Mouse (Mus musculus) heart, adult 18-20 months (tissue): ENCODE data around the gene Arhgef7. TPM values are rescaled to one million over a fixed set of nuclear protein-coding genes. Genes with fewer than 3 reads are reported as not detected.

Source experiments
- DNase-seq, 2 experiments: peaks; one replicate each; pipeline ENCODE4 v3.0.0; 2021 to 2022; ENCODE audit warnings: mixed read lengths in 1 of 2
- total RNA-seq, 2 experiments: library from RNA; stranded (reverse); gene quantifications; 2 replicates each; pipeline ENCODE4 v1.2.3; 2021

The Arhgef7 gene
- total RNA-seq, 2 experiments from 2014 or later: 96.3 to 113 TPM

- no peak for DNase-seq
Observed at GRCm38 (mm10) chr8:11717194-11717593, 10.3 kb upstream of the Arhgef7 start.

DNA sequence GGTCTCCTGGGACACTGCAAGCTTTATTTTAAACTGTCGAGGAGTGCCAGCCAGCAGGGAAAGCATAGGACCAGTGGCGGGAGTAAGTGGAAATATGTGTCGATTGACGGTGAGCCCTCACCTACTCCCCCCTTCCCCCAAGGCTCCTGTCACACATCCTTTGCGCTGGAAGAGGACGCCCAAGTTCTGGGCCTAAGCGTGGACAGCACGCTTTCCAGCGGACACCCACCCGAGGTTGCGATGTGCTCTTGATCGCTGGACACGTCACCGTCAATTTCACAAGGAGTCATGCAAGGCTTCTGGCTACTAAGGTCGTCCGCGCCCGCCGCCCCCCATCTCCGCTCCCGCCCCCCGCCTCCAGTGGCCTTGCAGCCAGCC lies 259 bp upstream of the Arhgef7 start:
- peak in 1 of 2 experiments; percentile 34 for DNase-seq

DNA sequence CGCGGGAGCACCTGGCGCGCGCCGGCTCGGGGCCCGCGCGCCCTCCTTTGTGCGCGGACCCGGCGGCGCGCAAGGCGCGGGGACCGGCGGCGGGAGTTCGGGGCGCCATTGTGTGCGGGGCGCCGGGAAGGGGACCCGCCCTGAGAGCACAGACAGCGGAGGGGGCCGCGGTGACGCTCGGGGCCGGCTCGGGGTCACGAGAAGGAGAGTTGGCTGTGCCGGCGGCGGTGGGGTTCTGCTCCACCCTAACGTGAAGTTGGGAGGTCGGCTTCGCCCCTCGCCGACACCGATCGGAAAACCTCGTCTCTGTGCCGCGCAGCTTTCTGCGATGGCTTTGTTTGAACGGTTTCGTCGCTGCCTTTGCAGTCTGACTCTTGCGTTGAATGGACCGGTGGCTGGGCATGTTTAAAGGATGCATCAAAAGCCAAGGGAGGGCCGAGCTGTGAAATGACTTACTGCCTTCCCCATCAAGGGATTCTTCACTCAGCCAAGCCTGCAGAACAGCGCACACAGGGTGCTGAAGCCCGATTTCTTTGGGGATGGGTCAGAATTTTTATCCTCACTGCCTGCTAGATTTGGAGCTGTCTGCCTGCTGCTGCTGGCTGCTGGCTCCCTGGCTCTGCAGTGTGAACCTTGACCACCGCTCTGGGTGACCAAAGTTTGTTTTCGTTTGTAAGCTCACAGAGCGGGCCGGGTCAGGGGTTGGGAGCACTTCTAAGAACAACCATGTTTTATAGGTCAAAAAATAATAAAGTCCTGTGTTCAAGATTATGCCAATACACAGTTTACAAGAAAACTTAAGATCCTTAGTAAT lies 1.2 kb downstream of the Arhgef7 start:
- DNase-seq: peak in 1 of 2 experiments; percentile 32

DNA sequence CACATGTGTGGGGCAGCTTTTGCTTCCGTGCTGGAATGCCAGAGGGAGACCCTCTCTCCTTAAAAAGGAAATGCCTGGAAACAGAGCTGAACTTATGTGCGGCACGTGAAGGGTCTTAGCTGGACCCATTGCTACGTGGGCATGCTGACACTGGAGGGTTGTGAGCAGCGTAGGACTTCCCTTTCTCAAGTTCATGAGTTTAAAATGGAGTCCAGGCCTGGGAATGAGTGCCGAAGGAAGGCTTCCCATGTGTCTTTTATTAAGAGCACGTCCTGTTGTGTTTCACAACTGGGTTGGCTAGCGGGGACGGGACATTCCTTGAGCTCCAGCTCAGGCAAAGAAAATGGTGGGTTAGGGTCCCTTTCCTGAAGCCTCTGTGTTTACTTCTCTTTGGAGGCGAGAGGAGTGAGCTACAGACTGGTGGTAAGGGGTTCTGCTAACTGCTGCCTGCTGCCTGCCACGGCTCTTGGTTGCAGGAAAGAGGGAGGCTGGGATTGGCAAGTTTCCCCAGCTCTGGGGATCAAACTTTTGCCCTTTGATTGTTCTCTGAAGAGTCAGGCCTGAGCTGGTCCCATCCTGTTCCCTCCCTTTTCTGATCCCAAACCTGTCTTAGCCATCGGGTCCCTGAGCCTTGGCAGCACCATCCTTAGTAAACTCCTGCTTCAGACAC lies 2.9 kb downstream of the Arhgef7 start:
- DNase-seq: peak; percentile 31 to 34

DNA sequence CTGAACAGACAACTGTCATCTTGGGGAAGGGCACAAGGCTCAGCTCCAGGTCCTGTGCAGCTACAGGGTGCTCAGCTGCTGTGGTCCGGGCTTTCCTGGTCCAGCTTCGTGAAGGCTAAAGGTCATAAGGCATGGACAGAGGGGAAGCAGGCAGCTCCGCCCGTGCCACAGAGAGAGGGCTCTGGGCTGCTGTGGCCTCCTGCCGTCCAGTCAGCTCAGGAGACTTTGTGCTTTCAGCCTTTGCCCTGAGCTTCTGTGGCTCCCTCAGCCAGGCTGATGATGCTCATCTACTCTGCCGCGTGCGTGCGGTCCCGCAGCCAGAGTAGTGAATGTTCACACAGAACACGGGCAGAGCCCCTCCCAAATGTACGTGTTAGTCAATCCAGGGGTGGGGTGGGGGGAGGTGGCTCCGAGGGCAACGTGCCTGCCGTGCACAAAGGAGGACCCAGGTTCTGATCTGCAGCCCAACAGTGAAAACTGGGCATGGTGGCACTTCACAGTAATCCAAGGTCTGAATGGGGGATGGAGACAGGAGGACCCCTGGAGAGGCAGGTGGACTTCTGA lies 8.2 kb downstream of the Arhgef7 start:
- DNase-seq: no peak

- DNase-seq: no peak
Observed at GRCm38 (mm10) chr8:11737096-11737495, 9.6 kb downstream of the Arhgef7 start.

DNA sequence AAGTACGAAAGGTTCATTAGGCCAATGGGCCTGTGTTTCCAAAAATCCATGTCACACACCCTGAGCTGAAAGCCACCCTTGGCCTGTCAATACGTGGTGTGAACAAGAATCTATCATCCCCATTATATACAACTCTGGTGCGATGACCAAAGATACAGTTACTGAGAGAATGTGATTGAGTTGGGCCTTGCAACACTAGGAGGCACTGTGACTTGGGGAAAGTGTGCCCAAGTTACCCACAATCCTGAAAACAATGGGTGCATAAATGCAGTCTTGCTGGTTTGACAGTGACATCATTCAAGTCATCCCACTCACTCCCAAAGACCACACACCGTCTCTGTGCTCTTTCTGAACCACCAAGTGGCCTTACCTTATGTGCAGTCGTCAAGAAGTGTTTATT lies 11.6 kb downstream of the Arhgef7 start:
- DNase-seq: no peak

- no peak for DNase-seq
Observed at GRCm38 (mm10) chr8:11740857-11741256, 13.3 kb downstream of the Arhgef7 start.

DNA sequence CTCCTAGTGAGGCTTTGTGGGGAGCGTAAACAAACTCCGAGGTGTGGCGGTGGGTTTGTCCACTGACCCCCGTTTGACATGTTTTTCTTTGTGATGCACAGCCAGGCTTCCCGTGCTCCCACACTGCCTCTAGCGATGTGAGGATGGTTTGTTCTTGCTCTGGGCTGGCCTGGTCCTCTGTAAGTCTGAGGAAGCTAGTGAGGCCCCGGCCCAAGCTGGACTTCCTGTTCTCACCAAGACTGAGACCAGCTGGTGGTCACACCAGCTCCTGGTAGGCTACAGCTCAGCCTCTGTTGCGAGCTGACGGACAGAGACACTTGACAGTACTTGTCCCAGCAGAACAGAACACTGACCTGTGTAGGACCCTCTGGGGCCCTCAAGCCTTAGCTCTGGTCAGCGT lies 16.1 kb downstream of the Arhgef7 start:
- no peak for DNase-seq

- DNase-seq: peak; percentile 40 to 52
Observed at GRCm38 (mm10) chr8:11746850-11747600, 19.5 kb downstream of the Arhgef7 start.

DNA sequence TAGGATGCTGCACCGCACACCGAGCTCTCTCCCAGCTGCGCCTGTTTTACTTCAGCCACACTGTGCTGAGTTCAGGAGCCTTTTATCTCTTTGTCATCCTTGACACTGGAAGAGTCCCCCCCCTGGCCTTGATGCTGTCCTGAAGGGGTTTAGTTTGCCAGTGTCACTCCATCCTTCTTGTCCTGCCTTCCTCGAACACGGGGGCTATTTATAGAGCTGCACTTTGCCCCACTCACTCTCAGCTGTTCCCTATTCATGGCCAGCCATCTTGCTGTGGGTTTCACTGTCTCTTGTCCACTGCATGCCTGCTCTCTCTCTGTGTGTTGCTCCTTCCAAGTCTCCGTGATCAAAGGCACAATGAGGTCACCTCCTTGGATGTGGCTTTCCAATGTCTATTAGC lies 22.0 kb downstream of the Arhgef7 start:
- DNase-seq: peak; percentile 35 to 59

DNA sequence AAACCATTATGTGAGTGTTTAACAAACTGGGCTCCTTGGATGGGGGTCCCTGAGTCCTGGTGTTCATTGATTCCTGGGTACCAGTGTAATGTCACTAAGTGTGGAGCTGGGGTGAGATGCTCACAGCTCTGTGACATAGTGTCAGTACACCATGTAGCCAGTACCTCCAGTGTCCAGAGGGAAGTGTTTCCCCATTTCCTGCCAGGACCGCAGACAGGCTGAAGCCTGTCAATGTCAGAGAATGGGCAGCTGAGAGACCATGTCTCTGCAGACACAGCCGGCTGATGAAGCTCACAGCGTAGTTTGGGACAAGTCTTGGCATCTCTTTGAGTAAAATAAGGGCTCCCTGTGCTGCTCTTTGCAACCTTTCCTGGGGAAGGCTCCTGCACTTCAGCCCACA lies 24.8 kb downstream of the Arhgef7 start:
- no peak for DNase-seq

DNA sequence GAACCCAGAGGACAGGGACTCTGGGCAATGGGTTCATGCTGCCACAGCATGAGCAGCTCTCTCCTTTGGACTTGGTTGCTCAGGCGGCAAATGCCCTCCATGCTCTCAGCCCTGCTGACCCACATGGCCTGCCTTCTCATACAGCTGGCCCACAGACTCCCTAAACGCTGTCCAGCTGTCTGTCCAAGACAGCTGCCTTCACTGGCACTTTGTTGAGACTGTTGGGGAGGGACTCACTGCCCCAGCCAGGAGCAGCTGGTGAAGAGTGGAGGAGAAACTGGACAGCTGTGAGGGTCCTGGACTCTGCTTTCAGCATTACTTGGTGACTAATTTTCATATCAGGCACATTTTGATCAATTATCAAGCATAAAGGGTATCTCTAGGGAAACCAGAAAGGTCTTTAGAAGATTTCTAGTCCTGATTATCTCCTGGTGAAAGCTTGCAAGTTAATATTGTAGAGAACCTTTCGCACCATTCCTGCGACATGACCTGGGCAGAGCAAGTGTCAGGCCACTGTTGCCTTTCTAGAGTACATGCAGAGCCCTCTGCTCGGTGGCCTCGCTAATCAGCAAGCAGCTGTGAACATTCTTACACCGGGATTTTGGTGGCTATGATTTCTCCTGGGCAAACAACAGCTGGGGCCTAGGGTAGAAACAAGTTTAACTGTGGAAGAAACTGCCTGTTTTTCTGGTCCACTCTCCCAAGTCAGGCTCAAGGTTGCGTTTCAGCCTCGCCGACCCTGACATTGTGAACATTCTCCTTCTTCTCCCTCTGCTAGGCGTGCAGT lies 25.8 kb downstream of the Arhgef7 start:
- DNase-seq: no peak

- DNase-seq: no peak
Observed at GRCm38 (mm10) chr8:11754723-11755122, 27.2 kb downstream of the Arhgef7 start.

DNA sequence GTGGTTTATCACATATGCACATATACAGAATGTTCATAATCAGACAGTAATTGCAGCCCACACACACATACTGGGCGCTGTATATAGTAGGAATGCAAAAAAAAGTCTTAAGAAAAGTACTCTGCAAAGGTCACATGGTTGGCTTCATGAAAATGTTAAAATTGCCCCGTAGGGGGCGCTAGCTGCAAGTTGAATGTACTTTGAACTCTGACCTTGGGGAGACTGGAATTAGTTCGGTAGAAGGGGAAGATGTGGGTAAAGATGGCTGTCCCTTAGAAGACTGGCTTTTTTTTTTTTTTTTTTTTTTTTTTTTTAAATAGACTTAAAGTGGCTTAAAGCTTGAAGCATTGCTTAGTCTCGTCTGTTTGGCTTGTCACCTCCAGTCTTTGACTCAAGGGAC lies 28.4 kb downstream of the Arhgef7 start:
- DNase-seq: peak; percentile 74 to 86

DNA sequence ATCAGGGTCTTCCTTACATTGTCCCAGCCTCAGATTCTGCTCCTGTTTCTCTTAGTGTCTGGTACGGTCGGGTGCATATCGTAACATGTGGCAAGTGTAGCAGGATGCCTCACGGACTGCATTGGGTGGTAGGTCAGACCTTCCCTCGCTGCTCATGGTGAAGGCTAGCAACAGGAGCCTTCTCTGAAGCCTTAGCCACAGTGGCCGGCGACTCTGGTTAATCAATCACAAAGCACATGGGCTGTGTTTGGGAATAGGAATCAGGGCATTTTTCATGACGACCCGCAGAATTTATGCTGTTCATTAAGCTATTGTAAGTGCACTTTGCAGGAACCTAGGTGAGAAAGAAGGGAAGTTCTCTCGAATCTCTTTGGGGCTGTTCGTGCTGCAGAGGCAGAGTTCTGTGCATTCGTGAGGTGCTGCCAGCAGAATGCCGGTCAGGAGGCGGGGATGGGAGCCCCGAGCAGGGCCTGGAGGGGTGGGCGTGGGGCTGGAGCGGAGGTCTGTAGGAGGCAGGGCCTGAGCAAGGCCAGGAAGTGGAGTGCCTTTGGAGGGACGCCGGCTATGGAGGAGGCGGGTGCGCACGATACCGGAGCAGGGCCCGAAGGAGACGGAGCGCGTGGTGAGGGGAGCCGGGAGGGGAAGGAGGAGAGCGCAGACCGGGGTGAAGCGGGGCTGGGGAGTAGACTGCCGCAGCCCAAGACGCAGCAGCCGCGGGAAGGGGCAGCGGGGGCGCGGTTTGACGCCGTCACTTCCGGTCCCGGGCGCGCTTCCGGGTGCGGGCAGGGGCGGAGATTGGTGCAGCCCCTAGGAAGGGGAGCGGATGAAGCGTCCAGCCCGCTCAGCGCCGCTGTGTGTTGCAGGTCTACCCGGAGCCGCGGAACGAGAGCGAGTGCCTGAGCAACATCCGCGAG lies 30.3 kb downstream of the Arhgef7 start:
- peak; percentile 94 to 95 for DNase-seq

GRCm38 (mm10) chr8:11758482-11759281 lies 31.2 kb downstream of the Arhgef7 start:
- no peak for DNase-seq

- no peak for DNase-seq
Observed at GRCm38 (mm10) chr8:11761551-11761950, 34.0 kb downstream of the Arhgef7 start.

GRCm38 (mm10) chr8:11762048-11762447 lies 34.5 kb downstream of the Arhgef7 start:
- no peak for DNase-seq

- no peak for DNase-seq
Observed at GRCm38 (mm10) chr8:11762821-11763220, 35.3 kb downstream of the Arhgef7 start.
